Mouse (Mus musculus) heart, adult 2 months (tissue): Measurements from ENCODE around the gene Cabin1.

Source experiments
- CTCF ChIP-seq: fragments of 200-600 bp; IDR thresholded peaks from 2 replicates; pipeline ENCODE4 v1.8.1; 2022; ENCODE audit warnings: antibody characterized with exemption, mild to moderate bottlenecking, moderate library complexity
- EP300 ChIP-seq: fragments of 200-500 bp; IDR thresholded peaks from 2 replicates; pipeline ENCODE4 v1.6.1; 2011; ENCODE audit warnings: low read depth, low read length, control low read depth; ENCODE audit not compliant: insufficient read depth

DNA sequence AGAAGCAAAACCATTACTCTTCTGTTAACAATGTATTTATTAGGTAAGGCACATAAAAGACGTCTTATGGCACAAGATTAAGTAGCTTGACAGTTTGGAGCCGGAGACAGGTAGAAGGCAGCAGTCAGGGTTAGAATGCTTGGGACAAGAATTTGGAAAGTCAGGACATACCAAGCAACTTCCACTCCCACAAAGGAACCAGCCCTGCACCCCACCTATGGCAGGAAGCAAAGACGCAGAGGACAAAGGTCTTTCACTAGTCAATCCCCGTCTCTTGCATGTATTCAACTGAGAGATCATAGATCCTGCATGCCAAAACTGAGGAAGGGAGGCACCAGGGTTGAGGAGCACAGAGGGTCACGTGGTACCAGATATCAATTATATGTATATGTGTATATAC is 10.0 kb upstream of the Cabin1 start:
- TF ChIP-seq CTCF (no peak), EP300 (no peak)
